Mouse (Mus musculus) limb, embryonic 11.5 days (tissue): ENCODE data around the gene Abca8b. TPM values are rescaled to one million over a fixed set of nuclear protein-coding genes. Genes with fewer than 3 reads are reported as not detected.

Experiments
- ATAC-seq: fragments of 200-750 bp; cut with Nextera tagmentation; 2 replicates; pipeline ENCODE4 v1.8.0; 2017; ENCODE audit warnings: low read depth; ENCODE audit not compliant: insufficient number of reproducible peaks, low FRiP score, low TSS enrichment
- DNase-seq: peaks from one replicate; pipeline ENCODE4 v3.0.0-alpha.2; 2015; ENCODE audit warnings: low spot score
- H3K27ac ChIP-seq: fragments of 300-500 bp; sonication (generic); replicated peaks from 2 replicates; pipeline ENCODE4 v1.5.1; 2014; ENCODE audit warnings: low read depth, mild to moderate bottlenecking, low read length
- H3K27me3 ChIP-seq: fragments of 300-500 bp; sonication (generic); 2 replicates; pipeline ENCODE4 v1.6.1; 2014; ENCODE audit warnings: mild to moderate bottlenecking, low read length, mixed read lengths; ENCODE audit not compliant: control insufficient read depth, insufficient read depth
- H3K36me3 ChIP-seq: fragments of 300-500 bp; sonication (generic); 2 replicates; pipeline ENCODE4 v1.6.1; 2014; ENCODE audit warnings: mild to moderate bottlenecking, low read length, moderate library complexity, mixed read lengths; ENCODE audit not compliant: control insufficient read depth, insufficient read depth
- H3K4me1 ChIP-seq: fragments of 300-500 bp; sonication (generic); 2 replicates; pipeline ENCODE4 v1.6.1; 2014; ENCODE audit warnings: low read length, mixed read lengths; ENCODE audit not compliant: control insufficient read depth, insufficient read depth
- H3K4me2 ChIP-seq: fragments of 300-500 bp; sonication (generic); 2 replicates; pipeline ENCODE4 v1.6.1; 2014; ENCODE audit warnings: low read depth, mild to moderate bottlenecking, moderate library complexity; ENCODE audit not compliant: severe bottlenecking
- H3K4me3 ChIP-seq: fragments of 300-500 bp; sonication (generic); 2 replicates; pipeline ENCODE4 v1.5.1; 2014; ENCODE audit warnings: low read depth, low read length
- H3K9ac ChIP-seq: fragments of 300-500 bp; sonication (generic); 2 replicates; pipeline ENCODE4 v1.6.1; 2014; ENCODE audit warnings: mild to moderate bottlenecking, low read length
- H3K9me3 ChIP-seq: fragments of 300-500 bp; sonication (generic); 2 replicates; pipeline ENCODE4 v1.6.1; 2016; ENCODE audit warnings: low read length; ENCODE audit not compliant: control insufficient read depth
- WGBS: fragments of 180-500 bp; shearing (Covaris S2); extraction: QIAGEN DNeasy Blood & Tissue Kit; methylation state at CpG from one replicate; pipeline ENCODE4 v1.1.7; 2014; 5-methylcytosine and 5-hydroxymethylcytosine counted together
- polyA plus RNA-seq: library from polyadenylated mRNA; unstranded; fragments of >200 nt; fragmentation: Nextera tagmentation; extraction: Ambion mirVana; gene quantifications from 2 replicates; pipeline ENCODE4 v1.2.1, GENCODE M21; 2014

Abca8b gene
- polyA plus RNA-seq, 1 experiment from 2014 or later: 1.9 TPM

DNA sequence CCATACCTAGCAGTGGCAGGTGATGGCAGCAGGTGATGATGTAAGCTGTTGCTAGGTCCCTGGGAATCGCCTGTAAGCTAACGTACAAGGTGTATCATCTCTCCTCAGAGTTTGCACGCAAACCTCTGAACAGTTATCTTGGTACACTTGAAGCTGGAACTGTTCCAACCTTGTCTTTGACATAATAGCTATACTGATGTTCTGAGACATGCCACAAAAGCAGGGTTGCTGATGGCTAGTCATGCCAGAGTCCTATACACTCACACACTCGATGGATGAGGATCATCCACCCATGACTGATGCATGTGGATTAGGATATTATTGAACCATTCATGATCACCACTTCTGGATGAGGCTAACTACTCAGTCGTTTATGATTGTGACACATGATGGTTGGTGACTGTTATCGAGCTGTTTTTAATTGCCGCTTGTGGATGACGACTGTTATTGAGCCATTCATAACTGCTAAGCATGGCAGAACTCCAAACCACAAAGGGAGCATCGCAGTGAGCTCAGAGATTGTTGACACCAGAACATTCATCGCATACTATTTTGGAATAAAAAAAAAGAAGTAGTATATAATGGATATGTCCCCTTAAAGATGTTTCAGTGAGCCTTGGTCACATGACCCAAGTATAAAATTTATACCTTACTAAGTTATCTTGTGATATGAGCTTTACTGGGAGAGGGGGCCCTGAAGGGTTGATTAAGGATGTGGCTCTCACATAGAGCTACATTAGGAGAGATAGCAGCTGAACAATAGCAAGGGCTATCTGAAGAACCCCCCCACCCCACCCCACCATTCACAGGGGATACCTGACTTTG lies 87.2 kb downstream of the Abca8b start:
- ATAC-seq: no peak
- 90% methylated on average over 10 of the region's 10 CpGs for WGBS
- H3K27ac ChIP-seq: no peak overlapping the region
- H3K9ac ChIP-seq: no peak overlapping the region
- no peaks in the 10 kb centered on the region for H3K36me3 ChIP-seq
- no peak overlapping the region for H3K4me3 ChIP-seq
- no peak for DNase-seq
- no peaks in the 10 kb centered on the region for H3K9me3 ChIP-seq
- H3K4me1 ChIP-seq: peaks cover 6% of the 10 kb centered on the region; the same call in 1 of the 2 replicates
- H3K4me2 ChIP-seq: no peak overlapping the region
- no peaks in the 10 kb centered on the region for H3K27me3 ChIP-seq

DNA sequence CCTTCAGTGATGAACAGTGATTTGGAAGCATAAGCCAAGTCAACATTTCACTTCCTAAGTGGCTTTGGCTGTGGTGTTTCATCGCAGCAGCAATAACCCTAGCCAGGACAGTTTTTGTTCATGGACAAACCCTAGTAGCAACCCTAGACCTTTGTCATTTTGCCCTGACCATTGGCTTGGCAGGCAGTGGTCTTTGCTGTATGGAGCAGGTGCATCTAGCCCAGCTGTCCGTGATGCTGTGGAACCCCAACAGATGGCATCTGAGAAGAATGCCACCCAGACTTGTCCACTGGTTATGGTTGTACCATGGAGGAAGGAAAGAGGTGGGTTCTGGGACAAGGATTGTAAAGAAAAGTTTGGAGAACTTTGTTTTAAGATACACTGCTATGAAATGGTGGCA lies 88.1 kb downstream of the Abca8b start:
- 98% methylated on average over 2 of the region's 2 CpGs for WGBS
- no peak for ATAC-seq
- no peak overlapping the region for H3K4me3 ChIP-seq
- H3K9me3 ChIP-seq: no peaks in the 10 kb centered on the region
- no peaks in the 10 kb centered on the region for H3K27me3 ChIP-seq
- no peak for DNase-seq
- H3K27ac ChIP-seq: no peak overlapping the region
- H3K36me3 ChIP-seq: no peaks in the 10 kb centered on the region
- H3K9ac ChIP-seq: no peak overlapping the region
- peaks cover 9% of the 10 kb centered on the region; the same call in 1 of the 2 replicates for H3K4me1 ChIP-seq
- H3K4me2 ChIP-seq: no peak overlapping the region

DNA sequence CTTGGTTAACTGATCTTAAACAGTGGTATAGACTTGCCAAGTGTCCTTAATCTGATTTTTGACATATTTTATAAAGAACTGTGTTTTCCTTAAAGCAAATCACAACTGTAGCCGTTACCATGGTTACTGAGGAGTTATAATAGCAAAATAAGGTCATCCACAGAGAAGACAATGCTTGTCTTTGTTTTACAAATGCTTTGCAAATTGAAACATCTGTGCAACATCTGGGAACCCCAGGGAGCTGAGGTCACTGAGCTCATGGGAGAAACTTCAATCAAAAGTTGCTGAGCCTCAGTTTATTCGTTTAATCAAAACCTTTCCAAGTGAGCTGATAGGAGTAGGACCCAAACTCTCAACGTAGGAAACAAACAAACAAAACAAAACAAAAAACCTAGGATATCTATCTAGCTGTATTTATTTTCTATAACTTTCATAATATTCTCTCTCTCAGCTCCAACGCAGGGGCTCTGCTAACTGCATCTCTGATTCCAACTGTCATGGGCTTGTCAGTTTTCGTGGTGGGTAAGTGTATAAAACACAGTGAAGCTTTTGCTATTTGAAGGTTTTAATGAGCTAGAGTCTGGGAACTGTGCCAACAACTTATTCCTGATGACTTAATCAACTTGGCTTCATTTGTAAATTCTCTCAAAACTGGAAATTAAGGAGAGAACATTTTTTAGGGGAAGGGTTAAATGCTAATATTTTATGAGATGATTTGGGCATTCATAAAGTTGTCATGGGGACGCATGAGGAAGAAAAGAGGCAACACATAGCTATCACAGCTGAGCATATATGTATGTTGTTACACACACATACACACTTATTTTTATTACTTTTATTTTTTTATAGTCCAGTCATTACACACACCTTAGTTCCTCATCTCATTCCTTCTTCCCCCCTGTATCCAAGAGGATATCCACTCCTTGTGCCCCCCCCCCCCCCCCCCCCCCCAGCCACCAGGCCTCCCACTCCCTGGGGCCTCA lies 92.7 kb downstream of the Abca8b start:
- 24% methylated on average over 6 of the region's 6 CpGs for WGBS
- peak; percentile 56 for DNase-seq
- Histone ChIP-seq H3K4me1 (peaks cover 5% of the 10 kb centered on the region; the same call in 1 of the 2 replicates), H3K27ac (peak overlapping the region; percentile 8), H3K27me3 (no peaks in the 10 kb centered on the region), H3K36me3 (no peaks in the 10 kb centered on the region), H3K9me3 (no peaks in the 10 kb centered on the region), H3K4me3 (no peak overlapping the region), H3K9ac (no peak overlapping the region), H3K4me2 (no peak overlapping the region)
- peak; percentile 19; the same call in 1 of the 2 replicates for ATAC-seq

DNA sequence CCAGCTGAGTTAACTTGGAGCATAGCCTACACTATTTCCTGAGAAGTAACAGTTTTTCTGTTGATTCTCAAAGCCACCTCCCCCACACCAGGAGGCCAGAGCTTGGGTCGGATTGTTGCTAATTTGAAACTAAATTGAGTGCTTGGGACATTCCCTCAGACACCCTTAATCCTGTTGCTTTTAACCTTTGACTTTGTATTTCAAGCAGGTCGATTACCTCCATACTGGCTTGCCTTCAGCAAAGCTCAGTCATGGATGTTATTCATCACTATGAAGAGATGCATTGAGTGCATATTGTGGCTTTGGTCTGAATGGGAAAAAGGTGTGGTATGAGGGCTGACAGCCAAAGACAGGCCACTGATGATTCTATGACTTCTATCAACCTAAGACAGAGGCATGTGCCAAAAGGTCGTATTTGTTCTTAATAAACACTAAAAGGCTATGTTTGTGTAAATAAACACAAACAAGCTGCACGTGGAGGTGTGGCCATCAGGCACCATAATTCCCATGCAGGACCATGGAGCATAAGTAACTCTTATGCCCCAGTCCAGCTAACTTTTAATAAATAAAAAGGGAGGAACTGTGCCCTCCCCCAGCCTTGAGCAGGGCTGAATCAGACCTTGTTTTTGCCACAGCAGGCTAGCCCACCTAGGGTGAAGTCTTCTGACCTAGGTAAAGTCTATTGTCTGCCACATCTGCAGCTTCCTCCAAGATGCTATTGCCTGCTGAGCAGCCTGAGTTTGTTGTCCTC lies 95.0 kb downstream of the Abca8b start:
- no peaks in the 10 kb centered on the region for H3K27me3 ChIP-seq
- 7% methylated on average over 4 of the region's 4 CpGs for WGBS

DNA sequence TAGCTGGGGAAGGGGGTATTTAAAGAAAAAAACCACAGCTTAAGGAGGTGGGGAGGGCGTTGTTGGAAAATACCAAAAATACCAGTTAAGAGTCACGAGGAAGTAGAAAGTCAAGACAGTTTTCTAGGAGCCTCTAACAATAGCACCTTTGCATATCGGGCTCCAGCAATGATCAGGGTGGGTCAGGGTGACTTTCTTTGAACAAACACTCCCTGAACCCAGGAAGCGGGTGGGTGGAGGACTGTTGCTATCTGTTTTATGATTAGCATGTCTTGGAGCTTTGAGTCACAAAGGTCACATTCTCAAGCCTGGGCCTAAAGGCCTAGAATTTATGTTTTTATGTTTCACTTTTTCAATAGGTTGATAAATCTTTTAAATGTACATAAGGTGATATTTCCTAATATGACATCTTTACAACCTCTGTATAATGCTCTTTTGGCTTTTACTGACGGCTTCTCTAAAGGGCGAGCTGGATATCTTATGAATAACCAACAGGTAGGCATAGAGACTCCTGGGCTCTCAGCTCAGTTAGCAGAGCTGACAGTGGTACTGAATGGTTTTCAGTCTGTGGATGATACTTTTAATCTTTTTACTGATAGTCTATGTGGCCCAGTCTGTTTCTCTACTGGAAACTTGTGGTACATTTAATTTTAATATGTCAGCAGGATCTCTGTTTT lies 96.7 kb downstream of the Abca8b start:
- ATAC-seq: no peak
- no peaks in the 10 kb centered on the region for H3K36me3 ChIP-seq
- no peak overlapping the region for H3K4me3 ChIP-seq
- WGBS: 90% methylated on average over 6 of the region's 6 CpGs
- H3K27me3 ChIP-seq: no peaks in the 10 kb centered on the region
- no peak overlapping the region for H3K27ac ChIP-seq
- DNase-seq: no peak
- no peaks in the 10 kb centered on the region for H3K9me3 ChIP-seq
- no peak overlapping the region for H3K4me2 ChIP-seq
- peaks cover 5% of the 10 kb centered on the region; the same call in 1 of the 2 replicates for H3K4me1 ChIP-seq
- H3K9ac ChIP-seq: no peak overlapping the region

More for the DNA sequence above, 95.0 kb downstream of the Abca8b start:
- H3K9me3 ChIP-seq: no peaks in the 10 kb centered on the region
- peak overlapping the region; percentile 36 for H3K27ac ChIP-seq
- no peaks in the 10 kb centered on the region for H3K36me3 ChIP-seq
- peaks cover 5% of the 10 kb centered on the region; the same call in 1 of the 2 replicates for H3K4me1 ChIP-seq
- ATAC-seq: peak; percentile 72
- H3K4me3 ChIP-seq: no peak overlapping the region
- H3K4me2 ChIP-seq: no peak overlapping the region
- peak; percentile 53 for DNase-seq
- H3K9ac ChIP-seq: no peak overlapping the region

DNA sequence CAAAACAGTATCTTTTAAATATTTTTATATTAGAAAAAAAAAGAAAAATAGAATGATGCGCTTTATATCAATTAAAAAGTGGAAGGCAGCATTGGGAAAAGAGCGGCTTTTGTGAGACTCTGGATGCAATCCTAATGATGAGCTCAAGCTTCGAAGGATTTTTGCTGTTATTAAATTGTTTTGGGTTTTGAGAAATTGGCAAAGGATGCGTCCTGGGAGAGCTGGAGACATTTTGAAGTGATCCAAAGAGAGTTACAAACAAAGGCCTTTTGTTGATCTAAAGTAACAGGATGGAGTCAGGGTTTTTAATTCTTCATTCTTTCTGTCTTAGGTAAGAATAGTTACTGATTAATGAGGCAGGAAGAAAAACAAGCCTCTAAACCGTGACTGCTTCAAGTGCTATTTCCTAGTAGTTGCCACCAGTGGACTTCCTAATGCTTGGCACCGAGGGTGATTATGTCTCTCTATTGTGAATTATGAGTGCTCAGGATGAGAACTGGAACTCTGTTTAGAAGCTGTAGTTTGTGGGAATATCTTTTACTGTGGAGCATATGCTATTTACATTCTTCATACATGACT lies 99.6 kb downstream of the Abca8b start:
- 75% methylated on average over 6 of the region's 6 CpGs for WGBS
- Histone ChIP-seq H3K9me3 (no peaks in the 10 kb centered on the region), H3K9ac (no peak overlapping the region), H3K4me3 (no peak overlapping the region), H3K27ac (no peak overlapping the region), H3K4me2 (no peak overlapping the region), H3K36me3 (no peaks in the 10 kb centered on the region), H3K27me3 (no peaks in the 10 kb centered on the region), H3K4me1 (0 out of 2 replicates have a peak, but pooled peaks cover 2% of the 10 kb centered on the region)
- DNase-seq (no peak), ATAC-seq (no peak)

DNA sequence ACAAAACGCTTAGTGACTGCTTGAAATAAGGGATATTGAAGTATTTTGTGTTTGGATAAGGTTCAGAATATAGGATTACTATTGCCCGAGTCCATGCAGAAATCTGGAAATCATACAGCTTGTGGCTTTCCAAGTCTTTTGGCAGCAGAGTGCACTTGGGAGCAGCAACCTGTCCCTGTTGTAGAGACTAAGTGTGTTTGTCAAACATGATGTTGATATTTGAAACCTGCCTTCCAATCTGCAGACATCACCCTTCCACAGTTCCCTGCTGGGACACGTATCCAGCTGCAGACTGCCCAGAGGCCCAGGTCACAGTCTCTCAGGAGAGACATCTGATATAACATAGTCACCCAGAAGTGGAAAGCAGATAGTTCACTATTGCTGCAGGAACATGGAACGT lies 100.1 kb downstream of the Abca8b start:
- Histone ChIP-seq H3K36me3 (no peaks in the 10 kb centered on the region), H3K4me2 (no peak overlapping the region), H3K27ac (no peak overlapping the region), H3K27me3 (no peaks in the 10 kb centered on the region), H3K4me1 (0 out of 2 replicates have a peak, but pooled peaks cover 2% of the 10 kb centered on the region), H3K9ac (no peak overlapping the region), H3K4me3 (no peak overlapping the region), H3K9me3 (no peaks in the 10 kb centered on the region)
- whole genome bisulfite sequencing: 71% methylated on average over 4 of the region's 4 CpGs
- DNase-seq: no peak
- no peak for ATAC-seq
